Mouse (Mus musculus): Measurements from ENCODE around the gene Trpm3.

Gene Trpm3

DNA sequence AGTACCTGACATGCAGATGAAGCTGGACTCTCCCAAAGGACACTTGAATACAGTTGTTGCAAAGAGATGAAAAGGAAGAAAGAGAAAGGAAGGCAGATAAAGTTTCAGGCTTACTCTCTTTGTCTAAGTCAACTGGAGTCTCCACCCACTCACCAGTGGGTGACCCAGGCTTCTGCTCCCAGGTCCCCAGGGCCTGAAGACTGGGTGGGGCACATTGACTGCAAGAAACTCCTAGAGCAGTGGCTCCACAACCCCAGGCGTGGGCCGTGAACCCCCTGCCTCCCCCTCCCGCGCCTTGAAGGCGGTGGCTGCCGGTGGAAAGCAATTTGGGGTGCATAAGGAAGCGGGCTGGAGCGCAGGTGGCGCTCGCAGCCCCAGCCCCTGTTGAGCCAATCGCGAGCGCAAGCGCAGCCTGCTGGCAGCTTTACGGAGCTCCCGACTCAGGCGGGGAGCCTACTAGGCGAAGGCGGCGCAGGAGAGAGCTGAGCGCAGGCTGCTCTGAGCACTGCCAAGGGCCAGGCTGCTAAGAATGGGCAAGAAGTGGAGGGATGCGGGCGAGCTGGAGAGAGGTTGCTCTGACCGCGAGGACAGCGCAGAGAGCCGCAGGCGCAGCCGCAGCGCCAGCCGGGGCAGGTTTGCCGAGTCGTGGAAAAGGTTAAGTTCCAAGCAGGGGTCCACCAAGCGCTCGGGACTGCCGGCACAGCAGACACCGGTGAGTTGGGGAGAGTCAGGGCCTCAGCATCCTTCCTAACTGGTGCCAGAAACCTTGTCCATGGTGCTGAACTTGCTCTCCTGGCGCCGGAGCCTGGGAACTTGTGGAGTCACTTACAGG, at the start of gene Trpm3:
Trpm3 (plus strand) TSS at position 457 of the 832 bp plus-strand sequence.
- DNase-seq (ENCODE audit: low spot score) = peak; percentile 53

DNA sequence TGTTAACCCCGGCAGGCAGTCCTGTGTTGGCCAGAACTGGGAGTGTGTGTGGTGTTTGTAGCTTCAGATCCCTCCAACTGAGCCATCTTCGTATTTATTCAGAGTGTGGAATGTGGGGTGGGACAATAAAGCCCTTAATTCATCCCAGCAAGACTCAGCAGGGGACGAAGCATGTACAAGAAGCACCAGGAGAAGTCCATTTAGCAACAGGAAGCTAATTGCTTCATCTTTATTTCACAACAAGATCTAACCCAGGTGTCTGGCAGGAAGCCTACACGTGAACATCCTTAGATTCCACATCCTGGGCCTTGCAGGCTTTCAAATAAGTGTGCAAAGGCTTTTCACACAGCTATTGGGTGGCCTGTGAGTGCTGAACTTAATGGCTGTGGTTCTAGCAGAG, 38.3 kb upstream of the Trpm3 start:
- no peak for DNase-seq (ENCODE audit: low spot score)

DNA sequence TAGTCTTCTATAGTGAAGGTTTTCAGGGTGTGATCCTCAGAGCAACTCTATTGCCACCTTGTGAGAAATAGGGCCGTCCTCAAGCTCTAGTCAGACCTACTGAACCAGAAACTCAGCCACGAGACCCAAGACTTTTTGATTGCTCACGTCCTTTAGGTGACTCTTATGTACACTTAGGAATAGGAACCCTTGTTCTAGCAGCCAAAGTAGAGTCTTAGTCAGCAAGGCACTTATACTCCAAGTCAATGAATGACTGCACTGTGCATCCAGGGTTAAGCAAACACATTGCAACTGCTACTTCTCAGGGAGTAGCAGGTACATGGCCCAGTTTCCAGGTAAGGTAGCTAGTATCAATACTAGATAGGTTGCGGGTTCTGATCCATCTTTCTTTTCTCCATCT, 35.0 kb upstream of the Trpm3 start:
- DNase-seq (ENCODE audit: low spot score) = no peak

DNA sequence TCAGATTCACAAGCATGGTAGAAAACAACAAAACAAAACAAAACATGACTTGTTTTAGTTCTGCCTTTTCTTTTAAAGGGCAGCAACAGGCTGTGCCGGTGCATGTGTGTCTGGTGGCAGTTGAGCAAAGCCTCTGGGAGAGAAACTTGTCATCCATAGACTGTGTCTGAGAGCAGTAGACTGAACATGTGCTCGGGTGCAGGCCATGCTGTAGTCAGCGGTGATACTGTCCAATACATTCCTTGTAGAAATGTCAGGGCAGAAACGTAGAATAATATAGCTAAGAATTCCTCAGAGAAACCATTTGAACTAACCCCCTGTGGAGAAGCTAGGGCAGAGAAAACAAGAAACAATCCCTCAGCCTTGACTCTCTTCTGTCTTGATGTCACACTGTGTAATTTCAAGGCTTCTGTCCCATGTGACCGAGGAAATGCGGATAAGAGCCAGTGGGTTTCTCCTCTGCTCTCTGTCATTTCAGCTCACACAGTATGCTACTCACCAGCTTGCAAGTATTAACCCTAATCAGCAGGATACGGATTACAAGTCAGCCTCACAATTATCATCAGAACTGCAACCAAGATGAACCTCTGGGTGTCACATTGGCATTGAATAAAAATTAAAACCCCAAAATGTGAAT, 33.9 kb upstream of the Trpm3 start:
- DNase-seq (ENCODE audit: low spot score) = no peak

DNA sequence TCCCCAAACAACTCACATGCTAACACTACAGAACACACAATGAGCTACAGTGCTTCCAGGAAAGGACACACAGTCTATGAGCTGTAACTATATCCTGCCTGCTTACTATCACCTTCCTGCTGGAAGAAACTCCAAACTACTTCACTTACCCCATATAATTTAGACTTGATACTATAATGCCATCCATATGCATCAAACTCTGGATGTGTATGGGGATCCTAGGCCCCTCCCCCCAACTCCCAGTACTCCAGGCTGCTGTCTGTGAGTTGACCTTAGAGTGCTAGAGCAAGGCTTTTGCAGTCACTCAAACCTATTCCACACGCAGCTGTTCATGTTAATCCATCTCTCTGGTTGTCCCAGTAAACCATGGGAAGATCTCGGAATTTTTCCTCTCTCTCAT, 33.2 kb upstream of the Trpm3 start:
- no peak for DNase-seq (ENCODE audit: low spot score)

DNA sequence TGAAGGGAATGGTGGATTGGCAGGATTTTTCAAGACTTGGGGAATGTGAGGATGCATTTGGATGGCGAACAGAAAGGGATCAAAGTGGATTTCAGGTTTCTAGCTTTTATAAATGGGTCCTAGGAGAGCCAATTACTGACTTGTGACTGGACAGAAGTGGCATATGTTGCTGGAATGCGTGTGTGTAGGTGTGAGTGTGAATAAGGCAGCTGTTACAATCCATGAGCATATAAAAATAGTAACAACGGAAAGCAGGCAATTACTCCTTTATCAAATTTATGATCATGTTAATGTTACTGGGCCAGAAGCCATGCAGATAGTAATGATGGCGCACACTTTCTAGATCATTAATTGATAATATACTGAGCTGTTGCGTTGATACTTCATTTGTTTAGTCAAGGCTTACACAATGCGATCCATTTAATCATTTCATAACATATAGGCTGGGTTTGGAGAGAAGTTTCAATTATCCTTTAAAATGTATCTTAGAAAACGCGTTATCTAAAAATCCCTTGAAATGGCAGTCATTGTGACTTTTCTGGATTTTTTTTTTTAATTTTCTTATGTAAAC, 29.9 kb upstream of the Trpm3 start:
- no peak for DNase-seq (ENCODE audit: low spot score)

DNA sequence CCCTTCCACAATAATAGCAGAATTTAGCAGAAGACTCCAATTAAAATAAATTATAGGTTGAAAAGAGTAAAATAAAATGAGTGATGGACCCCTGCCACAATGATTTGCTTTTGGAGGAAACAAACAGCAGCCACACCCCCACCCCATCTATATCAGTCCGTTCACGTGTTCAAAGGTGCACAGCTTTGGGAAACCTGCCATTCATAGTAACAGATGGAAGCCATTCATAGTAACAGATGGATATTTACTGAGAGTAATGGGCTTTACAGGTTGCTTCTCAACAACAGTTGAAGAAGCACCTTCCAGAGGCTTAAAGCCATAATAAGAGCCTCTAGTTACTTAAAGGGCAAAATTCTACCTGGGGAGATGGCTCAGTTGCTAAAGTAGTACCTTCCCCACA, 17.9 kb upstream of the Trpm3 start:
- DNase-seq (ENCODE audit: low spot score) = no peak

DNA sequence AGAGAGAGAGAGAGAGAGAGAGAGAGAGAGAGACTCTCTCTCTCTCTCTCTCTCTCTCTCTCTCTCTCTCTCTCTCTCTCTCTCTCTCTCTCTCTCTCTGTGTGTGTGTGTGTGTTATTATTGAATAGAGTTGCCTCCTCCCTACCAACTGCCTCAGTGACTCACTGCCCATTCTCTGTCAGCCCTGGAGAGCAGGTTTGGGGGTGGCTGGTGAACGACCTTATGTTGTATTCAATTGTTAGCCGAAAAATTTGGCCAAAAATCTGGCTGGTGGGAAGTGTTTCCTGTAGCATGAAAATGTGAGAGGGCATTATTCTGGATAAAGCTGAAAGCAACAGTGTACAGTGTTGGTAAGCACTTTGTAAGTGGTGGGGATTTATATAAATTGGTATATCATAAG, 17.2 kb upstream of the Trpm3 start:
- no peak for DNase-seq (ENCODE audit: low spot score)

DNA sequence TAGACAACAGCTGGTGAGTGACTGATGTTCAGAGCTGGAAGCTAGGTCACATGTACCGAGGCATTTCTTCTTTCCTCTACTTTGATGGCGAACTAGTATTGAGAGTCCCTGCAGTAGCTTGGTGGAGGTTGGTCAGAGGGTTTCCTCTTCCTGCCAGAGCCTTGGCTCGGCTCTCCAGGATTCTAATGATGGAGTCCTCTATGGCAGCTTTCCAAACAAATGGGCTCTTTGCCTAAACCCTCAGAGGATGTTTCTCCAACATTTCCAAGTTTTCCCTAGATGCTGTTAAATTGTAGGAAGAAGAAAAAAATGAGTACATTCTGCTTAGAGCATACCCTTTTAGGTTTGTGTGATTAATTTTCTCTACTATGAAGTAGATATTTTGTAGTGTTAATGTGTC, 6.2 kb upstream of the Trpm3 start:
- DNase-seq (ENCODE audit: low spot score) = no peak

DNA sequence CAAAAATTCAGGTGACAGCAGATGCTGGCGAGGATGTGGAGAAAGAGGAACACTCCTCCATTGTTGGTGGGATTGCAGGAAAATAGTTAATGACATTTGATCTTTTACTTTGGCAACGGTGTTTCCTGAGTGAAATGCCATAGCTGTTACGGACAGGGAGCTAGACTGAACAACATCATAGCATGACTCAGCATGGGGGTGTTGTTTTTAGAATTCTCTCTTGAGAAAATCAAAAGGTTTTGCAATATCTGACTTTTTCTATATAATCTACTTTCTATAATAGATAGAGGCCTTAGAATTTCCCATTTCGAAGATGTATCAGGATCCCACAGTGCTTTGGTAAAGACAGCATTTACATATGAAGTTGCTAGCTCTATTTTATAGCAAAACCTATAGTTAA, 39.7 kb downstream of the Trpm3 start:
- DNase-seq (ENCODE audit: low spot score) = no peak

DNA sequence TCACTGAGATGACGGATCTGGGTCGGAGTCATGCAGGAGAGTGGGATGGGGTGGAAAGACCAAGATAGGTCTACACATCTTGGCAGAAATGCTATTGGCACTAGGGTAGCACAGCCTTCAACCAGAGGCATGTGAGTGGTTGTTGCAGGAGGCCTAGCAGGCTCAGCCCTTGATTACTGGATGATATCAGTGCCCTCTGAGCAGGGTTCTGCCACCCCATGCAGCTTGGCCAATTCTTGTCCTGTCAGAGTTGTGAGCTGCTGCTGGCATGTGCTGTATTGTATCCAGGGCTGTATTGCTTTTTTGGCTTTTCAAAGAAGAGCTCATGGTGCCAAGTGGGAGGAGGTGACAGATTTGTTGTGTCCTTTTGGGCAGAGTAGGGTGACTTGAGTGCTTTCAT, 40.2 kb downstream of the Trpm3 start:
- no peak for DNase-seq (ENCODE audit: low spot score)

DNA sequence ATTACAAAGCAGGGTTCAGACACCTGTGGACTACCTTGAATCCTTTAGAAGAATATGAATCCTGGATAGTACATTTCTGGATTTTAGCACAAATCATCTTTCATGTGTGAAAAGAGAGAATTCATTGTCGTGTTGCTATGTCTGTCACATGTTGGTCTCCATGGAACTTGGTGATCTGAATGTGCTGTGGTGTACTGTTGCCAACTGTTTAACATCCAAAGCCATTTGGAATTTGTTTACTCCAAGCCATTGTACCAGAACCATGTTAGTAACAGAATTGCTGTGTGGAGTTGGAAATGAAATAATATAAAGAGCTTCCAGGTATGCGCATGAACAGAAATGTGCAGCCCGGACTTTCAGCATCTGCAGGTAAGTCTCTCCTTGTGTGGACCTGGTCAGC, 41.3 kb downstream of the Trpm3 start:
- no peak for DNase-seq (ENCODE audit: low spot score)

DNA sequence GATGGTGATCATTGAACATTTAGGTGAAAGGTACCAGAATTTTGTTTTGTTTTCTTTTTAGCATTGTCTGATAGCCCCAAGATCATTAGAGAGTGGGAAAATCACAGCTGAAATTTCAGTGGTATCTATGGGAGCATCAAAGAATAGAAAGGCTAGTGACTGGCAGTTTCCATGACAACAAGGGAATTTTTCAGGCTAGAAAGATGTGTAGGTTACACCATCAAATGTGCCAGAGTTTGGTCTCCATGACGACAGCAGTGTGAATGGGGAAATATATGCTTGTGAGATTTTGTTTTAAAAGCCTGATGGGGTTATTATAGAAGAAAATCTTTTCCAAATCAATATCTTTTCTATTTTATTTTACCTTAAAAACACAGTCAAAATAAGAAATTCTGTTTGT, 50.9 kb downstream of the Trpm3 start:
- DNase-seq (ENCODE audit: low spot score) = no peak

DNA sequence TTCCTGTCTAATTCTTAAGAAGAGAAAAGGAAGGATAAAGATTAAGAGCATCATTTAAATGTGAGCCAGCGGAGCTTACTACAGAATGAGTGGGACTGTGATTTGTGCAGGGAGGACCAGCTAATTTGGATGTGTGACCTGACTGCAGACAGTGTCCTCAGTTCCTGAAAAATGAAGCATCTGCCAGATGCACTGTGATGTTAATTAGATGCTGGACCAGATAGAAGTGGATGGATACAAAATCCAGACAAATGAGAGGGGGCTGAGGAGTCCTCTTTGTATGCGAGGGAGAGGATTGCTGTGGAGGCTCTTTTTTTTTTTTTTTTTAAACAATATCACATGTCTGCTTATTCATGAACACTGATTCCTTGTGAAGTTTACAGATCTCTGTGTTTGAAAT, 83.7 kb downstream of the Trpm3 start:
- no peak for DNase-seq (ENCODE audit: low spot score)

DNA sequence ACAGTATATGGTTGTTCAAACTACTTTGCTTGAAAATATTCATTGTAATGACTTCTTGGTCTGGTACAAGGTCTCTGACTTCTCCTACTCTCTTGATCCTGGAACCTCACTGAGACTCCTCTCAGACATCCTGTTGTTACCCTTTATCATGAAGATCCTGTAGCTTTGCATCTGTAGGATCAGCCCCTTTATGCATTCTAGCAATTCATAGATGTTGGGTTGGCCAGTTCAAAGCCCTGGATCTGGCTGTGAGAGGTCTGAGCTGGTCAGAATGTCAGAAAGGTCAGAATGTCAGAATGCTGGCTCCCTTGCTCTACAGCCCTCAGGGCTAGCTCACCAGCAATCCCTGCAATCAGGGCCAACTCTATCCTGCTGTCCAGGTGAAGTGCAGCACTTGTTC, 95.3 kb downstream of the Trpm3 start:
- DNase-seq (ENCODE audit: low spot score) = no peak

DNA sequence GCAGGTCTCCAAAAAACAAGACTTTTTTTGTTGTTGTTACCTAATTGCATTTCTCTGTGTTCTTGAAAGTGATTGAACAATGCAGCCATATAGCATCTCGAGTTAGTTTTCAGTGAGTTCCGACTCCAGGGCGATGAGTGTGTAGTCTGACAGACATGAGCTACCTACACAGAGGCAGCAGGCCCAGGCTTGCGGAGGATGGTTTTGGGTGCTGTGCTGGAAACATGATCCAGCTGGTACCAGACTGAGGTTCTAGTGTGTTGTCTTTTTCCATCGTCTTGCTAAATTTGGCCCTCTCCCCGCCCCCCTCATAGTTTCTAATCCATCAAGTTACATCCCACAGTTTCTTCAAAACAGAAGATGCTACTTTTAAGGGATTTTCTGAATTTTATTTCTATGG, 110.2 kb downstream of the Trpm3 start:
- no peak for DNase-seq (ENCODE audit: low spot score)

DNA sequence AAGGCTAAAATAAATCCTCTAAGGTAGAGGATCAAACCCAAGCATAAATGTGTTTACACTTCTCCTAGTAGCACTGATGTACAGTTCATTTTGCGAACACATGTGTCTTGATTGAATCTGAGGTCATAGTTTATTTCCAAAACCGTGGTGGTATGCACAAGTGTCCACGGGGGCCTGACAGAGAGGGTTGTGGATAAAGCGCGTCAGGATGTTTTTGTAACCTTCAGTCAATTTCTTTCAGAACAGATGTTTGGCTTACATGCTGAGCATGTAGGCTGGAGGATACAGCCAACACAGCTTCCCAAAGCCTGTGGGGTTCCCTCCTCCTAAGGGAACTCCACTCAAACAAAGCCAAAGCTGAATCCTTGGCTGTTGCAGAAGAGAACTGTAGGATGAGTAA, 134.1 kb downstream of the Trpm3 start:
- DNase-seq (ENCODE audit: low spot score) = no peak

DNA sequence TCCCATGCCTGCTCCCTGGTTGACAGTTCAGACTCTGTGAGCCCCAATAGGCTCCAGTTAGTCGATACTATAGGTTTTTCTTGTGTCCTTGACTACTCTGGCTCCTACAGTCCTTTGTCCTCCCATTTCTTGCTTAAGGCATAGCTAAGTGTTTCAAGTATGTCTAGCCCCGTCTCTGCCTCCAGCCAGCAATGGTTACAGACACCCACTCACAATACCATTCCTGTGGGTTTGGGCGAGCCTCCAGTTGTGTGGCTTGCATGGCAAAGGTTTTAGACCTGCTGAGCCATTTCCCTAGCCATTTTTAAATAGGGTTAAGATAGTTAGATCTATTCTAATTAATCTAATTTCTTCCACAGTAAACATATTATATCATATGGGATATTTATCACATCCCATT, 145.8 kb downstream of the Trpm3 start:
- DNase-seq (ENCODE audit: low spot score) = no peak

DNA sequence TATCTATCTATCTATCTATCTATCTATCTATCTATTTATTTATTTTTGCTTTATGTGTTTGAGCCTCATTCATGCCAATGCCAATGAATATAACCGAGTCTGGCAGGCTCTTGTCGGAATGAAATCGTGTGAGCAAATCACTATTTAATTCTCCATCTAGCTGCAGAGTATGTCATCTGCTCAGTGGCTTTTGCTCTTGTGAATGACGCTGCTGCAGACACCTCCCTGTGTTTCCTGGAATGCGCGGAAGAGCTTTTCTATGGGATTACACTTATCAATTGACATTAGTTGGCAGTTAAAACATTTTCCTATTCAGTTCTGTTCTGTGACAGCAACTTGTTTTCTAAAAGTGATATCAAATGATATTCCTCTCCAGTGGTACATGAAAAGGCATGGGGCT, 153.8 kb downstream of the Trpm3 start:
- no peak for DNase-seq (ENCODE audit: low spot score)

DNA sequence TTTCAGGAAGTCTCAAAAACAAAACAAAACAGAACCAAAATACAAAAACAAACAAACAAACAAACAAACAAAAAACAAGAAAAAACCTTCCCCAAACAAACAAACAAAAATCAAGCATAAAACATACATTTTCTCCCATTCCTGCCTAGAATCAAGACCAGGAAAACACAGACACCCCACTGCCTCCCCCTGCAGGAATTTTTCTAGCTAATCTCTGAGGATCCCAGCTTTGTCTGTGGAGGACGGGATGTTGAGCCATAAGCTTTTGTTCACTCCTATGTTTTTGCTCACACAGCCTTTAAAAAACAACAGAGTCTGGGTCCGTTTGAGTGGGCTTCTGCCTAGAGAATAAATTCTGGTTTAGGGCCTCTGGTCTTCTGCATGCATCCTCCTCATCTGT, 162.1 kb downstream of the Trpm3 start:
- no peak for DNase-seq (ENCODE audit: low spot score)

DNA sequence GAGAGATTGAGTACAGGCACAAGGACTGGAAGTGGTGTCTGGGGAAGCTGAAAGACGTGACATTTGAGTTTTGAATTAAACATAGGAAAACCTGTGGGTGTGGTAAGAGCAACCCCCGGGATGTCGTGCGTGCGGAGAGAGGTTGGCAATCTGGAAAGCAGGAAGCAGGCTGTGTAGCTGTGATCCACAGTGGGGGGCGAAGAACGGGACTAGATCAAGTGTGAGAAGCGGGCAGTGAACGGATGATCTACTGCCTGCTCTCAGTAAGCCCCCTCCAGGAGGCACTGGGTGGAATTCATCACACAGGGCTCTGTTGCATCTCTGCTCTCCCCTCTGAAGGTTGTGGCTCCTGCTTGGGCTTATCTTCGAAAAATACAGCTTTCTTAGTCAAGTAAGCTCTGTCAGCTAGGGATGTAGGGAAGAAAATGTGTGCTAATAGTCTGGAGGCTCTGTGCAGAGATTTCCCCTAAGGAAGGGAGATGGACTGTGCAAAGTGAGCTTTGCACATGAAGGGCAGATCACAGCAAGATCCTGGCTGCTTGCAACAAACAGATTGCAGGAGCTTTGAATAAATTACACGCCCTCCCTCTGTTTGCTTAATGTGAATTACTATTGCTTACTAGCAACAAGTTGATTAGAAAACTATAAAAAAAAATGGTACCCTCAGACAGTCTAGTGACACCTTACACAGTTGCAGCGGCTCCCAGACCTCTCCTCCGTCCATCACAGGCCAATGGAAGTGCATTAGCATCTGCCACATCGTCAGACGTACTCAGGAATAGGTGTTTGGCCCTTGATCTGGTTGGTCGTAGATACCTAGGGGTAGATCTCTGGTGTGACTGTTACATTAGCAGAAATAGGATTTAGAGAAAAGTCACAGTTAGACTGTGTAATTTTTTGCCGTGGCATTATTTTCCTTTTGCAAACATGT, 164.4 kb downstream of the Trpm3 start:
- no peak for DNase-seq (ENCODE audit: low spot score)

DNA sequence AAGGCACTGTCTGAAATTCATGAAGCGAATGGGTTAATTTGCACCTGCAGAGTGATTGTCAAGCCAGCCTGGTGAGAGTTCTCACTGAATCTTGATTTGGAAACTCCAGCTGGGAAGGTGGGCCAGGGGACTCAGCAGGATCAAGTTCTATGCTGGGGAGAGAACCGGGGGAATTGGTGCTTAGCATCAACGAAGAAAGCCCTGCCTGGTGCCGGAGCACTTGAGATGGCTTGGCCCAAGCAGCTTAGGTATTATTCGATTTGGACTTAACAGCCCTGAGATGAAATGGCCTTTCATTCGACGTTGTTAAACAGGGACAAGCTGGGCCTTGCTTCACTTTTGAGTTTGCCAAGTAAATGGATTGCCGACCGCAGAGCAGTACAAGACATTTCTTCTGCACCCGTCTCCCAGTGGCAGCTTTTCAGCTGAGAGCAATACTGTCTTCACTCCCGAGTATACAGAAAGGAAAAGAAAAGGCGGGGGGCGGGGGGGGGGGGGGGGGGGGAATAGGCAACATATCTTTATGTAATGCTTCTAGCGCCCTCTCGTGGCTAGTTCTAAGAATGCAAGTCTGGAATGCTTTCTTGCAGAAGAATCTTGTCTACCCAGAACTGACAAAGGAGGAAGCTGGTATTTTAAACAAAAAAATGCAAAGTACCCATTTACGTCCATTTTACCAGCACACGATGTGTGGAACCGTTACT, 165.3 kb downstream of the Trpm3 start:
- peak; percentile 27 for DNase-seq (ENCODE audit: low spot score)

Data from ovary, postnatal 36 days (tissue).